Mouse (Mus musculus): Measurements from ENCODE around the gene Gm10799. TPM values are rescaled to one million over a fixed set of nuclear protein-coding genes. Genes with fewer than 3 reads are reported as not detected.
"Not testable (repeated sequence)": the region's sequence is repeated elsewhere in the genome, so short reads cannot be mapped to it uniquely, and the experiment has no call there.

The Gm10799 gene
- polyA plus RNA-seq (2017; shearing (Covaris generic)) = not detected

GRCm38 (mm10) chr2:104068450-104068849 lies at the start of gene Gm10799:
Gene Gm10799 (minus strand): TSS chr2:104068550.
- ATAC-seq = not testable (repeated sequence)

- not testable (repeated sequence) for ATAC-seq
Observed at GRCm38 (mm10) chr2:104117173-104117572, 48.8 kb upstream of the Gm10799 start.

GRCm38 (mm10) chr2:104114898-104115297 lies 46.5 kb upstream of the Gm10799 start:
- no peak for ATAC-seq

GRCm38 (mm10) chr2:104113563-104113962 lies 45.2 kb upstream of the Gm10799 start:
- ATAC-seq = not testable (repeated sequence)

GRCm38 (mm10) chr2:104111170-104111797 lies 42.9 kb upstream of the Gm10799 start:
- ATAC-seq = not testable (repeated sequence)

- ATAC-seq = no peak
Observed at GRCm38 (mm10) chr2:104110031-104110430, 41.7 kb upstream of the Gm10799 start.

GRCm38 (mm10) chr2:104109528-104109927 lies 41.2 kb upstream of the Gm10799 start:
- no peak for ATAC-seq

- ATAC-seq = not testable (repeated sequence)
Observed at GRCm38 (mm10) chr2:104109021-104109420, 40.7 kb upstream of the Gm10799 start.

GRCm38 (mm10) chr2:104104800-104105199 lies 36.5 kb upstream of the Gm10799 start:
- no peak for ATAC-seq

- no peak for ATAC-seq
Observed at GRCm38 (mm10) chr2:104099946-104100345, 31.6 kb upstream of the Gm10799 start.

- no peak for ATAC-seq
Observed at GRCm38 (mm10) chr2:104099231-104099585, 30.9 kb upstream of the Gm10799 start.

- no peak for ATAC-seq
Observed at GRCm38 (mm10) chr2:104098529-104099230, 30.3 kb upstream of the Gm10799 start.

GRCm38 (mm10) chr2:104097396-104097795 lies 29.0 kb upstream of the Gm10799 start:
- not testable (repeated sequence) for ATAC-seq

GRCm38 (mm10) chr2:104096796-104097195 lies 28.4 kb upstream of the Gm10799 start:
- not testable (repeated sequence) for ATAC-seq

- ATAC-seq = no peak
Observed at GRCm38 (mm10) chr2:104096256-104096655, 27.9 kb upstream of the Gm10799 start.

GRCm38 (mm10) chr2:104095741-104096213 lies 27.4 kb upstream of the Gm10799 start, which contains the start of gene Cd59a:
Gene Cd59a (plus strand): TSS chr2:104095801.
- peak; percentile 62 for ATAC-seq

GRCm38 (mm10) chr2:104093305-104093704 lies 25.0 kb upstream of the Gm10799 start:
- no peak for ATAC-seq

- ATAC-seq = not testable (repeated sequence)
Observed at GRCm38 (mm10) chr2:104087562-104087961, 19.2 kb upstream of the Gm10799 start.

GRCm38 (mm10) chr2:104084027-104084426 lies 15.7 kb upstream of the Gm10799 start:
- ATAC-seq = not testable (repeated sequence)

GRCm38 (mm10) chr2:104082474-104082873 lies 14.1 kb upstream of the Gm10799 start:
- ATAC-seq = no peak

- ATAC-seq = not testable (repeated sequence)
Observed at GRCm38 (mm10) chr2:104081436-104082050, 13.2 kb upstream of the Gm10799 start.

GRCm38 (mm10) chr2:104078285-104078684 lies 9.9 kb upstream of the Gm10799 start:
- ATAC-seq = not testable (repeated sequence)

- peak; percentile 88 for ATAC-seq
Observed at GRCm38 (mm10) chr2:104069704-104070185, 1.4 kb upstream of the Gm10799 start, which contains the start of gene Cd59b. Gene Cd59b (plus strand): TSS chr2:104069849.
